Mouse (Mus musculus): ENCODE data around the gene Rplp0.

- TF ChIP-seq ZC3H11A (IDR thresholded peaks at IDR 0.05; ENCODE audit: borderline replicate concordance, low read depth, low read length) (no peak), ZNF384 (IDR thresholded peaks at IDR 0.05; ENCODE audit: low read depth, low read length) (no peak), CHD2 (IDR thresholded peaks at IDR 0.05; ENCODE audit: low read depth, low read length) (no peak)
Measured at GRCm38 (mm10) chr5:115603561-115603960, 44.3 kb downstream of the Rplp0 start.
